Mouse (Mus musculus) liver, embryonic 12.5 days (tissue): ENCODE results near the gene Sh3rf1. TPM values are rescaled to one million over a fixed set of nuclear protein-coding genes. Genes with fewer than 3 reads are reported as not detected.

Source experiments
- ATAC-seq: fragments of 200-750 bp; cut with Nextera tagmentation; 2 replicates; pipeline ENCODE4 v1.8.0; 2017; ENCODE audit warnings: moderate number of reproducible peaks, mild to moderate bottlenecking, moderate library complexity
- H3K27ac ChIP-seq: fragments of 300-500 bp; sonication (generic); 2 replicates; pipeline ENCODE4 v1.5.1; 2016; ENCODE audit warnings: mild to moderate bottlenecking
- H3K27me3 ChIP-seq: fragments of 300-500 bp; sonication (generic); replicated peaks from 2 replicates; pipeline ENCODE4 v1.6.1; 2016; ENCODE audit warnings: mild to moderate bottlenecking, moderate library complexity
- H3K36me3 ChIP-seq: fragments of 300-500 bp; sonication (generic); 2 replicates; pipeline ENCODE4 v1.6.1; 2016; ENCODE audit warnings: mild to moderate bottlenecking, moderate library complexity
- H3K4me1 ChIP-seq: fragments of 300-500 bp; sonication (generic); 2 replicates; pipeline ENCODE4 v1.6.1; 2016
- H3K4me2 ChIP-seq: fragments of 300-500 bp; sonication (generic); 2 replicates; pipeline ENCODE4 v1.6.1; 2016; ENCODE audit warnings: mild to moderate bottlenecking, moderate library complexity
- H3K4me3 ChIP-seq: fragments of 300-500 bp; sonication (generic); 2 replicates; pipeline ENCODE4 v1.5.1; 2016; ENCODE audit warnings: mild to moderate bottlenecking, moderate library complexity
- H3K9ac ChIP-seq: fragments of 300-500 bp; sonication (generic); 2 replicates; pipeline ENCODE4 v1.6.1; 2016; ENCODE audit warnings: mild to moderate bottlenecking, moderate library complexity
- H3K9me3 ChIP-seq: fragments of 300-500 bp; sonication (generic); replicated peaks from 2 replicates; pipeline ENCODE4 v1.6.1; 2016; ENCODE audit warnings: mild to moderate bottlenecking, moderate library complexity
- WGBS: fragments of 180-500 bp; shearing (Covaris S2); methylation state at CpG from one replicate; pipeline ENCODE4 v1.1.7; 2016; ENCODE audit not compliant: insufficient replicate concordance; 5-methylcytosine and 5-hydroxymethylcytosine counted together
- polyA plus RNA-seq: library from polyadenylated mRNA; unstranded; fragments of >200 nt; fragmentation: Nextera tagmentation; extraction: Ambion mirVana; gene quantifications from 2 replicates; pipeline ENCODE4 v1.2.1, GENCODE M21; 2016

The Sh3rf1 gene
- polyA plus RNA-seq, 1 experiment from 2014 or later, result 2.8 TPM

GRCm38 (mm10) chr8:61427916-61428681 lies 204.4 kb downstream of the Sh3rf1 start:
- H3K4me1 ChIP-seq, result peaks cover 19% of the 10 kb centered on the region
- no peaks in the 10 kb centered on the region for H3K36me3 ChIP-seq
- no peak overlapping the region for H3K27ac ChIP-seq
- H3K9ac ChIP-seq, result no peak overlapping the region
- ATAC-seq, result no peak
- no peak overlapping the region for H3K4me3 ChIP-seq
- 78% methylated on average over 8 of the region's 8 CpGs for WGBS
- no peak overlapping the region for H3K4me2 ChIP-seq
- H3K27me3 ChIP-seq, result no peaks in the 10 kb centered on the region
- no peaks in the 10 kb centered on the region for H3K9me3 ChIP-seq

GRCm38 (mm10) chr8:61428821-61429482 lies 205.3 kb downstream of the Sh3rf1 start:
- WGBS, result 62% methylated on average over 4 of the region's 4 CpGs
- Histone ChIP-seq H3K4me3 (no peak overlapping the region), H3K27me3 (no peaks in the 10 kb centered on the region), H3K9ac (no peak overlapping the region), H3K27ac (no peak overlapping the region), H3K9me3 (no peaks in the 10 kb centered on the region), H3K4me1 (peaks cover 19% of the 10 kb centered on the region), H3K4me2 (no peak overlapping the region), H3K36me3 (no peaks in the 10 kb centered on the region)
- ATAC-seq, result no peak

- H3K9ac ChIP-seq, result no peak overlapping the region
- no peaks in the 10 kb centered on the region for H3K27me3 ChIP-seq
- H3K4me1 ChIP-seq, result no peaks in the 10 kb centered on the region
- no peak overlapping the region for H3K4me3 ChIP-seq
- 0 out of 2 replicates have a peak, but pooled peaks cover 2% of the 10 kb centered on the region for H3K9me3 ChIP-seq
- no peak overlapping the region for H3K27ac ChIP-seq
- no peak overlapping the region for H3K4me2 ChIP-seq
- no peaks in the 10 kb centered on the region for H3K36me3 ChIP-seq
- ATAC-seq, result no peak
- WGBS, result 65% methylated on average over 5 of the region's 5 CpGs
Measured at GRCm38 (mm10) chr8:61435481-61435880, 211.8 kb downstream of the Sh3rf1 start.

DNA sequence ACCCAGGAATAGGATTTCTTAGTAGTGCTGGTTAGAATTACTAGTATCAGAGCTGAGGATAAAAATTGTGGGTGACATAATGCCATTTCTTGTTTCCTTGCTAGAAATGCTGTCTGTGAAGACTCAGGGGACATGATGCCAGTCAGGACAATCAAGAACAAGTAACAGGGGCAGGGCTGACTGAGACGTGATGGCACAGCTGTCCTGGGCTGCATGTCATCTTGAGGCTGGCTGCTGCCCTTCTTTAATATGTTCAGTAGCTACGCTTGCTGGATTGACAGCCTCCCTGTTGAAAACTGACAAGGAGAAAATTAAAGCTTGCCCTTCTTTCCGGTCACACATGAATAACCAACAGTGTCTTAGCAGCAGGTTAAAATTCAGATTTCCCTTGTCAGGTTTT lies 212.5 kb downstream of the Sh3rf1 start:
- no peaks in the 10 kb centered on the region for H3K27me3 ChIP-seq
- no peak overlapping the region for H3K27ac ChIP-seq
- 0 out of 2 replicates have a peak, but pooled peaks cover 7% of the 10 kb centered on the region for H3K9me3 ChIP-seq
- no peak overlapping the region for H3K4me2 ChIP-seq
- no peaks in the 10 kb centered on the region for H3K36me3 ChIP-seq
- no peak overlapping the region for H3K9ac ChIP-seq
- WGBS, result 73% methylated on average over 3 of the region's 3 CpGs
- H3K4me3 ChIP-seq, result no peak overlapping the region
- no peak for ATAC-seq
- no peaks in the 10 kb centered on the region for H3K4me1 ChIP-seq

GRCm38 (mm10) chr8:61436586-61437304 lies 213.1 kb downstream of the Sh3rf1 start:
- Histone ChIP-seq H3K4me1 (no peaks in the 10 kb centered on the region), H3K9ac (no peak overlapping the region), H3K4me2 (no peak overlapping the region), H3K27ac (no peak overlapping the region), H3K4me3 (no peak overlapping the region), H3K9me3 (0 out of 2 replicates have a peak, but pooled peaks cover 9% of the 10 kb centered on the region), H3K27me3 (no peaks in the 10 kb centered on the region), H3K36me3 (no peaks in the 10 kb centered on the region)
- WGBS, result 56% methylated on average over 9 of the region's 9 CpGs
- ATAC-seq, result no peak

DNA sequence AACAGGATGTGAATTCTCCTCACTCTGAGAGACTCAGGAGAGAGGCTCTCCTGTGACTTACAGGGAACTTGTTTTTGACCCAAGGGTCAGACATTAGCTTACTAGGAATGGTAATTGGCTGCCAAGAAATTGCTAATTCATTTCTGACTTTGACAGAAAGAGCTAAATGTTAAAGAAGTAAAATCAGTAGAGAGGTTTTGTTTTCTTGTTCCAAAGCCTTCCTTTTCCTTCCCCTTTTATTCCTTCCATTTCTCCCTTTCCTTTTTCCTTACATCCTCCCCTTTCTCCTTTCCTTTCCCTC lies 213.6 kb downstream of the Sh3rf1 start:
- Histone ChIP-seq H3K4me1 (no peaks in the 10 kb centered on the region), H3K9ac (no peak overlapping the region), H3K4me3 (no peak overlapping the region), H3K27me3 (no peaks in the 10 kb centered on the region), H3K9me3 (0 out of 2 replicates have a peak, but pooled peaks cover 14% of the 10 kb centered on the region), H3K4me2 (no peak overlapping the region), H3K27ac (no peak overlapping the region), H3K36me3 (no peaks in the 10 kb centered on the region)
- no peak for ATAC-seq

DNA sequence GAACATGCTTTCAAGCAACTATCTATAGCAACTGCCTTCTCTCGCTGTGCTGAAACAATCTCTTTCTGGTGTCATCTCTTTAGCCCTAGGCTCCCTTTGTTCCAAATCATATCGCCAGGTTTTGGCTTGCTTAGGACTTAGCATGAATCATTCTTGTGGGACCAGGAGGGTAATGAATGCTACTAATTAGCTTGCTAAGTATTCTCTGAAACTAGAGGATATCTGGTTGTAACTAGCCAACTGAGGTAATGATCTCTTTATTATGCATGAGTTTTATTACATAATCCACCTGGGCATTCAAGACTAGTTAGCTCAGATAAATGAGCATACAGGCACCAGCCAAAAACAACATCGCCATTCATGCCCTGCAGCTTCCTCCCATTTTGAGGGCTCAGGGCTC lies 219.3 kb downstream of the Sh3rf1 start:
- H3K4me1 ChIP-seq, result no peaks in the 10 kb centered on the region
- no peaks in the 10 kb centered on the region for H3K36me3 ChIP-seq
- no peaks in the 10 kb centered on the region for H3K27me3 ChIP-seq
- WGBS, result 78% methylated on average over 3 of the region's 3 CpGs
- H3K9me3 ChIP-seq, result 0 out of 2 replicates have a peak, but pooled peaks cover 14% of the 10 kb centered on the region
- no peak overlapping the region for H3K9ac ChIP-seq
- H3K4me3 ChIP-seq, result no peak overlapping the region
- no peak overlapping the region for H3K4me2 ChIP-seq
- no peak overlapping the region for H3K27ac ChIP-seq
- no peak for ATAC-seq

DNA sequence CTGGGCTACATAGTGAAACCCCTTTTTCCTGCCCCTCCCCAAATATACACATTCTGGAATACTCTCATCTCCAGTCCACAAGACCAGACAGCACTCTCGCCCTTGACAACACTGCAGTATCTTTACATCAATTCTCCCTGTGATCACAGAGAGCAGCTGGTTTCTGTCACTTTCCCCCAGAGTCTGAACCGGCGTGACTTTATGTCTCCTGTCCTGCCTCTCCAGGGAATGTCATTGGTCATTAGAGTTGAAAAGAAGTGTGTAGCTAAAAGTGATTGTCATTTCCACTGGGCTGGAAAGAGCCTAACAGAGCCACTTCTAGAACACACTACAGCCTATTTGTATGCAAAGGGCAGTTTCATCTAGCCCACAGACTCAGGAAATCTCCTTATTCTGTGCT lies 220.7 kb downstream of the Sh3rf1 start:
- H3K4me2 ChIP-seq, result no peak overlapping the region
- no peak overlapping the region for H3K27ac ChIP-seq
- H3K36me3 ChIP-seq, result no peaks in the 10 kb centered on the region
- H3K27me3 ChIP-seq, result no peaks in the 10 kb centered on the region
- no peak overlapping the region for H3K4me3 ChIP-seq
- H3K9ac ChIP-seq, result no peak overlapping the region
- H3K4me1 ChIP-seq, result no peaks in the 10 kb centered on the region
- no peak for ATAC-seq
- H3K9me3 ChIP-seq, result 0 out of 2 replicates have a peak, but pooled peaks cover 14% of the 10 kb centered on the region
- 52% methylated on average over 3 of the region's 3 CpGs for WGBS

Other genes starting within 250 kb of the Sh3rf1 start
- gene Clcn3, start 240.6 kb upstream of the Sh3rf1 start, polyA plus RNA-seq, result 43.8 and 44.9 TPM in 2 replicates
- 10.1 and 10.6 TPM in 2 replicates for gene Nek1, start 230.7 kb upstream of the Sh3rf1 start, polyA plus RNA-seq